Mouse (Mus musculus) CH12.LX (cell line): ENCODE measurements around the gene Phykpl. TPM values are rescaled to one million over a fixed set of nuclear protein-coding genes. Genes with fewer than 3 reads are reported as not detected.

Experiments used
- DNase-seq: peaks from one replicate; pipeline ENCODE4 v3.0.0-alpha.2; 2013; ENCODE audit errors: extremely low read depth
- H3K27ac ChIP-seq: 2 replicates; pipeline ENCODE4 v1.5.1; 2012; ENCODE audit warnings: low read depth, mild to moderate bottlenecking, control low read depth, moderate library complexity; ENCODE audit not compliant: insufficient read depth
- H3K27me3 ChIP-seq: replicated peaks from 2 replicates; pipeline ENCODE3; 2012; ENCODE audit warnings: inconsistent platforms
- H3K36me3 ChIP-seq, 2 experiments: replicated peaks in 1 of 2; 2 replicates each; pipeline versions ENCODE3 to v1.6.1; 2012; ENCODE audit warnings: inconsistent platforms in 1 of 2, low read length in 1 of 2, mild to moderate bottlenecking in 1 of 2, mixed read lengths in 1 of 2, moderate library complexity in 1 of 2; ENCODE audit not compliant: control insufficient read depth in 1 of 2, insufficient read depth in 1 of 2
- H3K4me1 ChIP-seq, 2 experiments: 2 replicates each; pipeline ENCODE4 v1.6.1; 2012; ENCODE audit warnings: inconsistent platforms in 1 of 2, moderate library complexity in 1 of 2; ENCODE audit not compliant: insufficient read depth in 2 of 2, control insufficient read depth in 1 of 2
- H3K4me2 ChIP-seq: 2 replicates; pipeline ENCODE4 v1.6.1; 2012; ENCODE audit warnings: low read depth, mild to moderate bottlenecking, control low read depth; ENCODE audit not compliant: poor library complexity, insufficient read depth, severe bottlenecking
- H3K4me3 ChIP-seq, 3 experiments: fragments of 150-350 bp in 1 of 3; sonication (generic) in 1 of 3; replicated peaks in 1 of 3; 2 replicates each; pipeline versions ENCODE3 to v1.5.1; 2011 to 2012; ENCODE audit warnings: low read depth in 2 of 3, low read length in 2 of 3, mild to moderate bottlenecking in 2 of 3, moderate library complexity in 2 of 3, control low read depth in 1 of 3, improper control_type of control experiment in 1 of 3, inconsistent platforms in 1 of 3, mixed read lengths in 1 of 3; ENCODE audit not compliant: poor library complexity in 1 of 3
- H3K79me2 ChIP-seq: replicated peaks from 2 replicates; pipeline ENCODE4 v1.6.1; 2012; ENCODE audit warnings: mild to moderate bottlenecking, moderate library complexity; ENCODE audit not compliant: control insufficient read depth, poor library complexity, insufficient read depth, severe bottlenecking; ENCODE audit errors: extremely low read depth
- H3K9ac ChIP-seq: 2 replicates; pipeline ENCODE4 v1.6.1; 2012; ENCODE audit warnings: low read depth, mild to moderate bottlenecking, control low read depth, moderate library complexity; ENCODE audit not compliant: insufficient read depth
- H3K9me3 ChIP-seq: replicated peaks from 2 replicates; pipeline ENCODE3; 2012; ENCODE audit warnings: low read length, inconsistent platforms, mixed read lengths
- BHLHE40 ChIP-seq: IDR thresholded peaks from 2 replicates; pipeline ENCODE4 v1.6.1; 2011; ENCODE audit warnings: mild to moderate bottlenecking, low read depth, low read length, improper control_type of control experiment
- CHD1 ChIP-seq: IDR thresholded peaks from 2 replicates; pipeline ENCODE4 v1.6.1; 2012; ENCODE audit warnings: low read depth, low read length, improper control_type of control experiment, inconsistent platforms
- CHD2 ChIP-seq: IDR thresholded peaks from 2 replicates; pipeline ENCODE4 v1.6.1; 2011; ENCODE audit warnings: low read length, improper control_type of control experiment
- CTCF ChIP-seq, 2 experiments: IDR thresholded peaks in 1 of 2; conservative IDR thresholded peaks in 1 of 2; 2 replicates each; pipeline ENCODE4 v1.5.1; 2011 to 2012; ENCODE audit warnings: low read depth in 2 of 2, low read length in 2 of 2, improper control_type of control experiment in 1 of 2, inconsistent platforms in 1 of 2, mild to moderate bottlenecking in 1 of 2, moderate library complexity in 1 of 2
- E2F4 ChIP-seq: IDR thresholded peaks from 2 replicates; pipeline ENCODE4 v1.6.1; 2011; ENCODE audit warnings: low read depth, low read length, improper control_type of control experiment; ENCODE audit not compliant: insufficient replicate concordance
- ELF1 ChIP-seq: IDR thresholded peaks from 2 replicates; pipeline ENCODE4 v1.6.1; 2014; ENCODE audit warnings: low read depth, mild to moderate bottlenecking, inconsistent platforms, low read length, improper control_type of control experiment
- EP300 ChIP-seq: IDR thresholded peaks from 2 replicates; pipeline ENCODE4 v1.6.1; 2011; ENCODE audit warnings: low read length, improper control_type of control experiment
- ETS1 ChIP-seq: conservative IDR thresholded peaks from 2 replicates; pipeline ENCODE4 v1.6.1; 2012; ENCODE audit warnings: low read depth, mild to moderate bottlenecking, inconsistent platforms, low read length, improper control_type of control experiment, moderate library complexity
- GABPA ChIP-seq: IDR thresholded peaks from 2 replicates; pipeline ENCODE4 v1.6.1; 2012; ENCODE audit warnings: low read depth, low read length, improper control_type of control experiment, inconsistent platforms; ENCODE audit not compliant: insufficient replicate concordance
- HCFC1 ChIP-seq: IDR thresholded peaks from 2 replicates; pipeline ENCODE4 v1.6.1; 2012; ENCODE audit warnings: low read depth, mild to moderate bottlenecking, inconsistent platforms, low read length, improper control_type of control experiment
- IRF4 ChIP-seq: IDR thresholded peaks from 2 replicates; pipeline ENCODE4 v1.6.1; 2014; ENCODE audit warnings: low read depth, mild to moderate bottlenecking, inconsistent platforms, low read length, improper control_type of control experiment
- JUN ChIP-seq: IDR thresholded peaks from 2 replicates; pipeline ENCODE4 v1.6.1; 2011; ENCODE audit warnings: low read depth, mild to moderate bottlenecking, low read length, improper control_type of control experiment, moderate library complexity; ENCODE audit not compliant: insufficient read depth
- JUND ChIP-seq: conservative IDR thresholded peaks from 2 replicates; pipeline ENCODE4 v1.6.1; 2011; ENCODE audit warnings: low read depth, low read length, improper control_type of control experiment
- KAT2A ChIP-seq: IDR thresholded peaks from 2 replicates; pipeline ENCODE4 v1.6.1; 2012; ENCODE audit warnings: low read length, improper control_type of control experiment, inconsistent platforms; ENCODE audit not compliant: insufficient replicate concordance
- MAFK ChIP-seq: IDR thresholded peaks from 2 replicates; pipeline ENCODE4 v1.6.1; 2011; ENCODE audit warnings: low read length, improper control_type of control experiment; ENCODE audit not compliant: insufficient replicate concordance
- MAX ChIP-seq: IDR thresholded peaks from 2 replicates; pipeline ENCODE4 v1.6.1; 2011; ENCODE audit warnings: low read length, improper control_type of control experiment
- MAZ ChIP-seq: IDR thresholded peaks from 2 replicates; pipeline ENCODE4 v1.6.1; 2012; ENCODE audit warnings: low read depth, mild to moderate bottlenecking, inconsistent platforms, low read length, improper control_type of control experiment, moderate library complexity
- MEF2A ChIP-seq: IDR thresholded peaks from 2 replicates; pipeline ENCODE4 v1.6.1; 2014; ENCODE audit warnings: low read depth, mild to moderate bottlenecking, inconsistent platforms, low read length, improper control_type of control experiment, borderline replicate concordance
- MXI1 ChIP-seq: IDR thresholded peaks from 2 replicates; pipeline ENCODE4 v1.6.1; 2011; ENCODE audit warnings: mild to moderate bottlenecking, low read depth, low read length, improper control_type of control experiment
- MYC ChIP-seq: IDR thresholded peaks from 2 replicates; pipeline ENCODE4 v1.6.1; 2011; ENCODE audit warnings: low read depth, mild to moderate bottlenecking, improper control_type of control experiment, low read length
- NELFE ChIP-seq: IDR thresholded peaks from 2 replicates; pipeline ENCODE4 v1.6.1; 2011; ENCODE audit warnings: low read depth, low read length, improper control_type of control experiment
- NRF1 ChIP-seq: IDR thresholded peaks from 2 replicates; pipeline ENCODE4 v1.6.1; 2014; ENCODE audit warnings: low read depth, mild to moderate bottlenecking, inconsistent platforms, low read length, improper control_type of control experiment, moderate library complexity
- PAX5 ChIP-seq: IDR thresholded peaks from 2 replicates; pipeline ENCODE4 v1.6.1; 2012; ENCODE audit warnings: low read length, inconsistent platforms, mixed read lengths
- POLR2A ChIP-seq: IDR thresholded peaks from 2 replicates; pipeline ENCODE4 v1.6.1; 2011; ENCODE audit warnings: low read depth, mild to moderate bottlenecking, improper control_type of control experiment, low read length
- POLR2AphosphoS2 ChIP-seq: IDR thresholded peaks from 2 replicates; pipeline ENCODE4 v1.6.1; 2011; ENCODE audit warnings: low read depth, low read length, improper control_type of control experiment
- RAD21 ChIP-seq: IDR thresholded peaks from 2 replicates; pipeline ENCODE4 v1.6.1; 2011; ENCODE audit warnings: low read depth, mild to moderate bottlenecking, low read length, improper control_type of control experiment, moderate library complexity
- RCOR1 ChIP-seq: conservative IDR thresholded peaks from 2 replicates; pipeline ENCODE4 v1.6.1; 2012; ENCODE audit warnings: low read depth, mild to moderate bottlenecking, inconsistent platforms, low read length, improper control_type of control experiment
- SIN3A ChIP-seq: IDR thresholded peaks from 2 replicates; pipeline ENCODE4 v1.6.1; 2012; ENCODE audit warnings: low read length, improper control_type of control experiment, inconsistent platforms
- SMC3 ChIP-seq: IDR thresholded peaks from 2 replicates; pipeline ENCODE4 v1.6.1; 2011; ENCODE audit warnings: low read depth, low read length, improper control_type of control experiment
- TBP ChIP-seq: conservative IDR thresholded peaks from 2 replicates; pipeline ENCODE4 v1.6.1; 2011; ENCODE audit warnings: low read depth, low read length, improper control_type of control experiment
- TCF12 ChIP-seq: IDR thresholded peaks from 2 replicates; pipeline ENCODE4 v1.6.1; 2014; ENCODE audit warnings: low read depth, mild to moderate bottlenecking, inconsistent platforms, low read length, improper control_type of control experiment
- UBTF ChIP-seq: IDR thresholded peaks from 2 replicates; pipeline ENCODE4 v1.6.1; 2012; ENCODE audit warnings: low read depth, mild to moderate bottlenecking, inconsistent platforms, low read length, improper control_type of control experiment, moderate library complexity
- USF1 ChIP-seq: IDR thresholded peaks from 2 replicates; pipeline ENCODE4 v1.6.1; 2014; ENCODE audit warnings: low read depth, mild to moderate bottlenecking, inconsistent platforms, low read length, improper control_type of control experiment
- USF2 ChIP-seq: conservative IDR thresholded peaks from 2 replicates; pipeline ENCODE4 v1.6.1; 2011; ENCODE audit warnings: low read depth, low read length, improper control_type of control experiment
- ZC3H11A ChIP-seq: IDR thresholded peaks from 2 replicates; pipeline ENCODE4 v1.6.1; 2012; ENCODE audit warnings: low read depth, mild to moderate bottlenecking, inconsistent platforms, low read length, improper control_type of control experiment
- ZKSCAN1 ChIP-seq: IDR thresholded peaks from 2 replicates; pipeline ENCODE4 v1.6.1; 2012; ENCODE audit warnings: low read depth, inconsistent platforms, low read length, improper control_type of control experiment, borderline replicate concordance
- ZMIZ1 ChIP-seq: IDR thresholded peaks from 2 replicates; pipeline ENCODE4 v1.6.1; 2012; ENCODE audit warnings: low read depth, mild to moderate bottlenecking, inconsistent platforms, low read length, improper control_type of control experiment
- ZNF384 ChIP-seq: IDR thresholded peaks from 2 replicates; pipeline ENCODE4 v1.6.1; 2012; ENCODE audit warnings: low read depth, low read length, improper control_type of control experiment, inconsistent platforms
- dilution Hi-C: fragments of 300-500 bp; cut with MboI; formaldehyde crosslinking; loops from 2 replicates; pipeline ENCODE4 v1.14.3; 2020; ENCODE audit warnings: low sequenced_read_pairs; ENCODE audit not compliant: extremely low pct_unique_long_range_greater_than_20kb, extremely low pct_ligation_motif_present
- in situ Hi-C: fragments of 300-500 bp; cut with MboI; formaldehyde crosslinking; loops from 3 replicates; pipeline ENCODE4 v1.14.3; 2019; ENCODE audit warnings: low sequenced_read_pairs, low pct_ligation_motif_present, low pct_unique_long_range_greater_than_20kb, mixed read lengths
- polyA plus RNA-seq: library from polyadenylated mRNA; unstranded; fragments of >175 nt; gene quantifications from 2 replicates; pipeline ENCODE4 v1.2.1, GENCODE M21; 2012; ENCODE audit warnings: low read depth; ENCODE audit not compliant: insufficient read length
- total RNA-seq, 2 experiments: library from RNA; depleted of rRNA; stranded (reverse); fragments of 300-350 nt in 1 of 2; fragments of >200 nt in 1 of 2; gene quantifications; 2 replicates each; pipeline ENCODE4 v1.2.3; 2012 to 2014

Gene Phykpl
- total and polyA plus RNA-seq, 3 experiments, result 25.2 to 44.0 (median 30.9) TPM

DNA sequence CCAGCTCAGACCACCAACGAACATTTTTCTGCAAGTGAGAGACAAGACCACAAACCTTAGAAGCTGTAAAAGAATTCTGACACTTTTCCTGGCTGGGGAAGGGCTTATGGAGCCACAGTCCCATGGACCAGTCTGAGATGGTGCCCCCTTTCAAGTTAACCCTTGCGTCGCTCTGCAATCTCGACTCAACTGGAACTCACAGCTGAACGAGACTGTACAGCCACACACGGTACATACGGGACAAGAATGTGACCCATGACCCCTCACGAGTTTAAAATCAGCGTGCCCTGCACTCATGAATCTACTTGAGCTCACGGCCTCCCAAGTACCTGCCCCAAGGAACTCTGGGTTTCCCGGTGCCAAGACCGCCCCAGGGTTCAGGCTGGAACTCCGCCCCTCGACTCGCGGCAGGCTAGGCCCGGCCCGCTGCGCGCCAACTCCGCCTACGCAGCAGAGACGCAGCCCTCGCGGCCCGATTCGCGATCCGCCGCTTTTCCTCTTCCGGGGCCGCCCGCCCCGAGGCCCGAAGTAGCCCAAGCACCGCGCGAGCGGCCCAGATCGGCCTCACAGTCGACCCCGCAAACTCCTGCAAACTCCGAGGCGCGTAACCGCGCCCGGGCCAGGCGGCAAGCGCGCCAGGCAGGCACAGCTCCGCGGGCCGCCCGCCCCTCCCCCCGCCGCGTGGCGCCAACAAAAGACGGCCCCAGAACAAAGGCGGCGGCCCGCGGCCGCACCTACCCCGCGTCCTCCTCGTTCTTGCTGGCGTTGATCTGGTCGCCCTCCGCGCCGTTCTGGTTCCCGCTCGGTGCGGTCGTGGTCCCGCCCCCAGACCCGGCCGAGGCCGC lies 21.3 kb downstream of the Phykpl start:
- Histone ChIP-seq H3K4me3 (peak overlapping the region; percentile 88 to 99 (median 97)), H3K27ac (peak overlapping the region; percentile 79), H3K36me3 (peaks cover 44 to 51% of the 10 kb centered on the region in 2 experiments), H3K9ac (peak overlapping the region; percentile 94), H3K4me1 (peaks cover 6 to 54% of the 10 kb centered on the region in 2 experiments), H3K27me3 (no peaks in the 10 kb centered on the region), H3K9me3 (no peaks in the 10 kb centered on the region), H3K79me2 (peaks cover 55% of the 10 kb centered on the region), H3K4me2 (peak overlapping the region; percentile 84)
- dilution Hi-C loops (no loop called here), in situ Hi-C loops (no loop called here)
- TF ChIP-seq ETS1, result no peak
- TF ChIP-seq NRF1, result peak; percentile 80
- TF ChIP-seq NELFE, result no peak; the same call in 1 of the 2 replicates
- TF ChIP-seq ELF1, result peak; percentile 86
- TF ChIP-seq TCF12, result peak; percentile 69; the same call in 1 of the 2 replicates
- no peak for TF ChIP-seq MAZ
- TF ChIP-seq SMC3, result no peak
- peak; percentile 18 for TF ChIP-seq IRF4
- no peak for TF ChIP-seq JUND
- TF ChIP-seq MAFK, result no peak
- TF ChIP-seq HCFC1, result peak; percentile 74
- no peak for TF ChIP-seq E2F4
- TF ChIP-seq USF2, result no peak
- TF ChIP-seq POLR2AphosphoS2, result peak; percentile 74; the same call in 1 of the 2 replicates
- 0 out of 2 replicates have a peak, but pooled peaks have one; percentile 16 for TF ChIP-seq TBP
- no peak for TF ChIP-seq UBTF
- no peak for TF ChIP-seq ZNF384
- TF ChIP-seq CTCF (conservative IDR thresholded peaks at IDR 0.05 in 1 of 2, IDR thresholded peaks at IDR 0.05 in 1 of 2; ENCODE audit: low read depth in 2 of 2, low read length in 2 of 2), result no peak
- peak; percentile 64 for TF ChIP-seq POLR2A
- peak; percentile 60; the same call in 1 of the 2 replicates for TF ChIP-seq ZMIZ1
- no peak for TF ChIP-seq RCOR1
- no peak for TF ChIP-seq ZC3H11A
- no peak for TF ChIP-seq USF1
- peak; percentile 57; the same call in 1 of the 2 replicates for TF ChIP-seq MYC
- TF ChIP-seq MXI1, result peak; percentile 92
- no peak for TF ChIP-seq RAD21
- 0 out of 2 replicates have a peak, but pooled peaks have one; percentile 38 for TF ChIP-seq CHD1
- no peak; the same call in 1 of the 2 replicates for TF ChIP-seq MEF2A
- no peak for TF ChIP-seq PAX5
- TF ChIP-seq ZKSCAN1, result no peak
- TF ChIP-seq SIN3A, result peak; percentile 83
- TF ChIP-seq GABPA, result no peak
- no peak for TF ChIP-seq BHLHE40
- no peak for TF ChIP-seq JUN
- no peak for TF ChIP-seq EP300
- 0 out of 2 replicates have a peak, but pooled peaks have one; percentile 55 for TF ChIP-seq KAT2A
- peak; percentile 10; the same call in 1 of the 2 replicates for TF ChIP-seq CHD2
- TF ChIP-seq MAX, result no peak
- DNase-seq, result peak; percentile 80
